In genomic region chr6:83071220-83071619, GRCm38 (mm10) we compare ENCODE assay signal across 9 mouse cellular contexts. TPM values are rescaled to one million over a fixed set of nuclear protein-coding genes. Genes with fewer than 3 reads are reported as not detected.
DNase-seq lines count a peak whose midpoint lies in the region; ATAC-seq lines count a peak whose summit lies in the region.
"Had no signal": no experiment of that assay in that cellular context is flagged by ENCODE, and none has a peak within 500 bp of the region (broad histone marks: within the 10 kb centered on the region; RNA-seq: fewer than 3 reads in every experiment).

No protein-coding gene starts in this region.

- no peak overlapping the region for H3K4me2 ChIP-seq in hindbrain, embryonic 14.5 days (replicated peaks)
- 0 out of 2 replicates have a peak overlapping the region, but pooled peaks have one; percentile 13 for H3K4me2 ChIP-seq in forebrain, embryonic 12.5 days
- H3K4me2 ChIP-seq in midbrain, embryonic 12.5 days (replicated peaks): peak overlapping the region; percentile 23; the same call in 1 of the 2 replicates

- peak; percentile 39 for DNase-seq in hindbrain, embryonic 10.5 days (ENCODE audit: low spot score)
- DNase-seq in hindbrain, embryonic 14.5 days (ENCODE audit: low spot score): no peak
- DNase-seq in adrenal gland, postnatal 14 days: peak; percentile 58
- no peak for DNase-seq in ovary, postnatal 14 days (ENCODE audit: low spot score)
- DNase-seq in thymus, adult 18-20 months: no peak

- H3K9ac ChIP-seq in hindbrain, embryonic 14.5 days: no peak overlapping the region
- no peak overlapping the region for H3K9ac ChIP-seq in forebrain, embryonic 12.5 days
- H3K9ac ChIP-seq in midbrain, embryonic 12.5 days (replicated peaks): no peak overlapping the region

- no peaks in the 10 kb centered on the region for H3K9me3 ChIP-seq in hindbrain, embryonic 10.5 days
- H3K9me3 ChIP-seq in hindbrain, embryonic 14.5 days (ENCODE audit: control insufficient read depth, low read length): no peaks in the 10 kb centered on the region
- no peaks in the 10 kb centered on the region for H3K9me3 ChIP-seq in forebrain, embryonic 12.5 days
- H3K9me3 ChIP-seq in midbrain, embryonic 12.5 days: no peaks in the 10 kb centered on the region

- under 1% methylated on average over 24 of the region's 24 CpGs for WGBS in hindbrain, embryonic 10.5 days
- 0% methylated on average over 22 of the region's 24 CpGs for WGBS in hindbrain, embryonic 14.5 days
- WGBS in forebrain, embryonic 12.5 days: under 1% methylated on average over 16 of the region's 24 CpGs
- WGBS in midbrain, embryonic 12.5 days: 2% methylated on average over 19 of the region's 24 CpGs

- no peak overlapping the region for H3K27ac ChIP-seq in hindbrain, embryonic 10.5 days
- H3K27ac ChIP-seq in hindbrain, embryonic 14.5 days: no peak overlapping the region
- no peak overlapping the region for H3K27ac ChIP-seq in forebrain, embryonic 12.5 days
- H3K27ac ChIP-seq in midbrain, embryonic 12.5 days (replicated peaks): no peak overlapping the region

- ATAC-seq in hindbrain, embryonic 14.5 days (ENCODE audit: low FRiP score): no peak
- ATAC-seq in forebrain, embryonic 12.5 days (ENCODE audit: low FRiP score): peak; percentile 11; the same call in 1 of the 2 replicates
- ATAC-seq in midbrain, embryonic 12.5 days (ENCODE audit: low FRiP score, low read depth): no peak

- peaks cover 100% of the 10 kb centered on the region for H3K27me3 ChIP-seq in hindbrain, embryonic 10.5 days (ENCODE audit: insufficient read depth, poor library complexity, severe bottlenecking)
- peaks cover 99% of the 10 kb centered on the region for H3K27me3 ChIP-seq in hindbrain, embryonic 14.5 days (ENCODE audit: control insufficient read depth, insufficient read depth, low read length)
- H3K27me3 ChIP-seq in forebrain, embryonic 12.5 days: peaks cover 100% of the 10 kb centered on the region
- H3K27me3 ChIP-seq in midbrain, embryonic 12.5 days: peaks cover 100% of the 10 kb centered on the region

- H3K4me1 ChIP-seq in hindbrain, embryonic 10.5 days (replicated peaks): peaks cover 39% of the 10 kb centered on the region
- H3K4me1 ChIP-seq in hindbrain, embryonic 14.5 days (replicated peaks; ENCODE audit: control insufficient read depth, insufficient read depth, low read length): 0 out of 2 replicates have a peak, but pooled peaks cover 12% of the 10 kb centered on the region
- H3K4me1 ChIP-seq in forebrain, embryonic 12.5 days: peaks cover 26% of the 10 kb centered on the region
- H3K4me1 ChIP-seq in midbrain, embryonic 12.5 days: peaks cover 23% of the 10 kb centered on the region

- H3K4me3 ChIP-seq in hindbrain, embryonic 10.5 days: peak overlapping the region; percentile 41
- H3K4me3 ChIP-seq in hindbrain, embryonic 14.5 days (replicated peaks; ENCODE audit: low read length): no peak overlapping the region; the same call in 1 of the 2 replicates
- peak overlapping the region; percentile 19; the same call in 1 of the 2 replicates for H3K4me3 ChIP-seq in forebrain, embryonic 12.5 days (replicated peaks)
- H3K4me3 ChIP-seq in midbrain, embryonic 12.5 days: 0 out of 2 replicates have a peak overlapping the region, but pooled peaks have one; percentile 7

- no peaks in the 10 kb centered on the region for H3K36me3 ChIP-seq in hindbrain, embryonic 10.5 days
- no peaks in the 10 kb centered on the region for H3K36me3 ChIP-seq in hindbrain, embryonic 14.5 days (replicated peaks; ENCODE audit: control insufficient read depth, insufficient read depth)
- H3K36me3 ChIP-seq in forebrain, embryonic 12.5 days (replicated peaks): no peaks in the 10 kb centered on the region
- H3K36me3 ChIP-seq in midbrain, embryonic 12.5 days: no peaks in the 10 kb centered on the region

RNA-seq across cellular contexts. Expression of gene Tlx2, which starts 1.1 kb away (rescaled TPM):
- polyA plus RNA-seq in hindbrain, embryonic 10.5 days (2016; fragmentation: Nextera tagmentation; extraction: Ambion mirVana): 5.6 and 12.3 TPM in 2 replicates
- 0.22 TPM in 1 of 2 replicates, not detected in the other for polyA plus RNA-seq in hindbrain, embryonic 14.5 days (2014; fragmentation: Nextera tagmentation; extraction: Ambion mirVana)
- 9.4 and 10.4 TPM in 2 replicates for total RNA-seq in adrenal gland, postnatal 14 days (2021)
- not detected in 2 replicates for polyA plus RNA-seq in forebrain, embryonic 12.5 days (2016; fragmentation: Nextera tagmentation; extraction: Ambion mirVana)
- not detected in 2 replicates for polyA plus RNA-seq in midbrain, embryonic 12.5 days (2016; fragmentation: Nextera tagmentation; extraction: Ambion mirVana)
- total RNA-seq: common myeloid progenitor, adult 5-6 weeks; hematopoietic stem cell, adult 5-6 weeks had no signal

RNA-seq across cellular contexts. Expression of gene Pcgf1, which starts 6.4 kb away (rescaled TPM):
- 41.1 and 42.2 TPM in 2 replicates for polyA plus RNA-seq in hindbrain, embryonic 10.5 days (2016; fragmentation: Nextera tagmentation; extraction: Ambion mirVana)
- 36.3 and 36.7 TPM in 2 replicates for polyA plus RNA-seq in hindbrain, embryonic 14.5 days (2014; fragmentation: Nextera tagmentation; extraction: Ambion mirVana)
- total RNA-seq in adrenal gland, postnatal 14 days (2021): 29.2 and 39.8 TPM in 2 replicates
- 36.3 and 37.0 TPM in 2 replicates for polyA plus RNA-seq in forebrain, embryonic 12.5 days (2016; fragmentation: Nextera tagmentation; extraction: Ambion mirVana)
- polyA plus RNA-seq in midbrain, embryonic 12.5 days (2016; fragmentation: Nextera tagmentation; extraction: Ambion mirVana): 41.2 and 42.2 TPM in 2 replicates

RNA-seq across cellular contexts. Expression of gene Dqx1, which starts 13.6 kb away (rescaled TPM):
- 2.2 and 3.5 TPM in 2 replicates for polyA plus RNA-seq in hindbrain, embryonic 10.5 days (2016; fragmentation: Nextera tagmentation; extraction: Ambion mirVana)
- 0.29 TPM in 2 replicates for polyA plus RNA-seq in hindbrain, embryonic 14.5 days (2014; fragmentation: Nextera tagmentation; extraction: Ambion mirVana)
- total RNA-seq in adrenal gland, postnatal 14 days (2021): 2.8 TPM in 2 replicates
- polyA plus RNA-seq in forebrain, embryonic 12.5 days (2016; fragmentation: Nextera tagmentation; extraction: Ambion mirVana): 0.63 and 0.88 TPM in 2 replicates
- 0.93 and 1.1 TPM in 2 replicates for polyA plus RNA-seq in midbrain, embryonic 12.5 days (2016; fragmentation: Nextera tagmentation; extraction: Ambion mirVana)
- total RNA-seq: common myeloid progenitor, adult 5-6 weeks had no signal

RNA-seq across cellular contexts. Expression of gene Lbx2, which starts 14.9 kb away (rescaled TPM):
- polyA plus RNA-seq in hindbrain, embryonic 10.5 days (2016; fragmentation: Nextera tagmentation; extraction: Ambion mirVana): 0.39 and 0.55 TPM in 2 replicates
- not detected in 2 replicates for polyA plus RNA-seq in hindbrain, embryonic 14.5 days (2014; fragmentation: Nextera tagmentation; extraction: Ambion mirVana)
- 6.4 and 9.0 TPM in 2 replicates for total RNA-seq in adrenal gland, postnatal 14 days (2021)
- polyA plus RNA-seq in forebrain, embryonic 12.5 days (2016; fragmentation: Nextera tagmentation; extraction: Ambion mirVana): 0.27 TPM in 1 of 2 replicates, not detected in the other
- polyA plus RNA-seq in midbrain, embryonic 12.5 days (2016; fragmentation: Nextera tagmentation; extraction: Ambion mirVana): 0.45 TPM in 1 of 2 replicates, not detected in the other
- total RNA-seq: common myeloid progenitor, adult 5-6 weeks; hematopoietic stem cell, adult 5-6 weeks had no signal

RNA-seq across cellular contexts. Expression of gene Htra2, which starts 16.1 kb away (rescaled TPM):
- 70.9 and 82.5 TPM in 2 replicates for polyA plus RNA-seq in hindbrain, embryonic 10.5 days (2016; fragmentation: Nextera tagmentation; extraction: Ambion mirVana)
- 40.4 and 42.9 TPM in 2 replicates for polyA plus RNA-seq in hindbrain, embryonic 14.5 days (2014; fragmentation: Nextera tagmentation; extraction: Ambion mirVana)
- total RNA-seq in adrenal gland, postnatal 14 days (2021): 50.7 and 59.3 TPM in 2 replicates
- polyA plus RNA-seq in forebrain, embryonic 12.5 days (2016; fragmentation: Nextera tagmentation; extraction: Ambion mirVana): 64.3 and 65.9 TPM in 2 replicates
- 63.2 and 63.9 TPM in 2 replicates for polyA plus RNA-seq in midbrain, embryonic 12.5 days (2016; fragmentation: Nextera tagmentation; extraction: Ambion mirVana)

Comparison
In these comparisons a context has a peak if more than half of its experiments do, and no peak if none do; other contexts are left out.
1. DNase-seq: peak in hindbrain, embryonic 10.5 days (single experiment) and adrenal gland, postnatal 14 days (single experiment); none in hindbrain, embryonic 14.5 days (single experiment), ovary, postnatal 14 days (single experiment) and thymus, adult 18-20 months (0 of 2).